In the genomic region with DNA sequence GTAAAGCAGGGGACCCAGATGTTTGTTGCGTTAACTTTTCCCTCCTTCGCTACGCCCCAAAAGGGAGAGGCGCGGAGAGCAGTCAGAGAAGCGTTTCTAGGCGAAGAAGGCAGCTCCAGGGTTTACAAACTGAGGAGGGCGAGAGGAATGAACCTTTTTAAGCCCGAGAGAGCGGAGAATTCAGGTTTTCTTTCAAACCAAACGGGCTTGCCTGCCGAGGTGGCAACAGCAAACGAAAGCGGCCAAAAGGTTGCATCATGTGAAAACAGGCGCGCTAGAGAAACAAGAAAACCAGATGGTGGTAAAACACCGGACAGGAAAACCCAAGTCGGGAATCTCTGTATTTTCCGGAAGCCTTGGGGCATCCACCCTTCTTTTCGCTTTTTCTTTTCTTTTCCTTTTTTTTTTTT, we compare ENCODE assay signal across 8 mouse cellular contexts. TPM values are rescaled to one million over a fixed set of nuclear protein-coding genes. Genes with fewer than 3 reads are reported as not detected.
DNase-seq lines count a peak whose midpoint lies in the region; ATAC-seq and TF ChIP-seq lines count a peak whose summit lies in the region.

No protein-coding gene starts in this region.

- peaks cover 25% of the 10 kb centered on the region for H3K27me3 ChIP-seq in E14TG2a.4 (ENCODE audit: insufficient read depth, low read length)
- no peaks in the 10 kb centered on the region for H3K27me3 ChIP-seq in liver, embryonic 15.5 days

- peak overlapping the region; percentile 95 for H3K9ac ChIP-seq in liver, embryonic 15.5 days

- peaks cover 62% of the 10 kb centered on the region for H3K4me1 ChIP-seq in E14TG2a.4 (replicated peaks; ENCODE audit: low read depth, low read length)
- peaks cover 76% of the 10 kb centered on the region for H3K4me1 ChIP-seq in liver, embryonic 15.5 days (replicated peaks)

- ATAC-seq in liver, embryonic 15.5 days (ENCODE audit: insufficient read depth) = no peak

- H3K9me3 ChIP-seq in E14TG2a.4 (ENCODE audit: low read length) = no peaks in the 10 kb centered on the region
- no peaks in the 10 kb centered on the region for H3K9me3 ChIP-seq in liver, embryonic 15.5 days (replicated peaks)

- peak overlapping the region; percentile 88 for H3K4me2 ChIP-seq in liver, embryonic 15.5 days

- under 1% methylated on average over 20 of the region's 20 CpGs for whole genome bisulfite sequencing in liver, embryonic 15.5 days (ENCODE audit: insufficient replicate concordance)

- peak overlapping the region; percentile 96 for H3K27ac ChIP-seq in liver, embryonic 15.5 days (replicated peaks)

- intact Hi-C loops in gastrocnemius, postnatal 36 days (cut with DNase I) = loop anchor here (5.0 kb wide), 2 partner anchors 46 to 49 kb away; no protein-coding TSS in a partner anchor
- intact Hi-C loops in heart, postnatal 14 days (cut with DNase I) = loop anchor here (1.0 to 2.0 kb wide), 2 partner anchors 16 to 45 kb away; no protein-coding TSS in a partner anchor

- peak overlapping the region; percentile 94 for H3K4me3 ChIP-seq in E14TG2a.4 (replicated peaks; ENCODE audit: low read length)
- peak overlapping the region; percentile 97 for H3K4me3 ChIP-seq in liver, embryonic 15.5 days (replicated peaks)

- peaks cover 40% of the 10 kb centered on the region for H3K36me3 ChIP-seq in E14TG2a.4 (ENCODE audit: insufficient read depth, low read length)
- peaks cover 36% of the 10 kb centered on the region for H3K36me3 ChIP-seq in liver, embryonic 15.5 days (replicated peaks)

- peak; percentile 30 for DNase-seq in gastrocnemius, postnatal 10 days
- no peak for DNase-seq in gastrocnemius, postnatal 36 days
- DNase-seq in embryo, embryonic 11 days = peak; percentile 54
- DNase-seq in heart, postnatal 14 days = peak; percentile 40 to 55
- DNase-seq in spleen, postnatal 4 days (ENCODE audit: low spot score in 2 of 2) = peak; percentile 28 to 69
- DNase-seq in frontal cortex, postnatal 25 days (ENCODE audit: low spot score in 2 of 2) = no peak

- TF ChIP-seq CTCF in E14TG2a.4 (conservative IDR thresholded peaks at IDR 0.05; ENCODE audit: low read length) = no peak

RNA-seq across cellular contexts. Expression of a gene that starts 1.2 kb away (rescaled TPM):
- 10 to 100 TPM; 56.8 to 69.7 TPM for total RNA-seq in gastrocnemius, postnatal 10 days (2021)
- total RNA-seq in gastrocnemius, postnatal 36 days (2021) = 10 to 100 TPM; 22.4 to 24.3 TPM
- 100 to 1,000 TPM; 251 to 264 TPM for total RNA-seq in heart, postnatal 14 days (2021)
- polyA plus RNA-seq in liver, embryonic 15.5 days (2015; fragmentation: Nextera tagmentation; extraction: Ambion mirVana) = 110 and 120 TPM in 2 replicates

Comparison
In these comparisons a context has a peak if more than half of its experiments do, and no peak if none do; other contexts are left out.
1. DNase-seq: peak in gastrocnemius, postnatal 10 days (single experiment), embryo, embryonic 11 days (single experiment), heart, postnatal 14 days (2 of 2) and spleen, postnatal 4 days (2 of 2); none in gastrocnemius, postnatal 36 days (0 of 2) and frontal cortex, postnatal 25 days (0 of 2).